Mouse (Mus musculus) limb, embryonic 11.5 days (tissue): ENCODE results near the gene Nol8. TPM values are rescaled to one million over a fixed set of nuclear protein-coding genes. Genes with fewer than 3 reads are reported as not detected.
A peak's percentile ranks its signal among the peaks of the same experiment; 100 is the strongest.

Experiments used
- ATAC-seq: fragments of 200-750 bp; cut with Nextera tagmentation; 2 replicates; pipeline ENCODE4 v1.8.0; 2017; ENCODE audit warnings: low read depth; ENCODE audit not compliant: insufficient number of reproducible peaks, low FRiP score, low TSS enrichment
- DNase-seq: peaks from one replicate; pipeline ENCODE4 v3.0.0-alpha.2; 2015; ENCODE audit warnings: low spot score
- H3K27ac ChIP-seq: fragments of 300-500 bp; sonication (generic); replicated peaks from 2 replicates; pipeline ENCODE4 v1.5.1; 2014; ENCODE audit warnings: low read depth, mild to moderate bottlenecking, low read length
- H3K27me3 ChIP-seq: fragments of 300-500 bp; sonication (generic); 2 replicates; pipeline ENCODE4 v1.6.1; 2014; ENCODE audit warnings: mild to moderate bottlenecking, low read length, mixed read lengths; ENCODE audit not compliant: control insufficient read depth, insufficient read depth
- H3K36me3 ChIP-seq: fragments of 300-500 bp; sonication (generic); 2 replicates; pipeline ENCODE4 v1.6.1; 2014; ENCODE audit warnings: mild to moderate bottlenecking, low read length, moderate library complexity, mixed read lengths; ENCODE audit not compliant: control insufficient read depth, insufficient read depth
- H3K4me1 ChIP-seq: fragments of 300-500 bp; sonication (generic); 2 replicates; pipeline ENCODE4 v1.6.1; 2014; ENCODE audit warnings: low read length, mixed read lengths; ENCODE audit not compliant: control insufficient read depth, insufficient read depth
- H3K4me2 ChIP-seq: fragments of 300-500 bp; sonication (generic); 2 replicates; pipeline ENCODE4 v1.6.1; 2014; ENCODE audit warnings: low read depth, mild to moderate bottlenecking, moderate library complexity; ENCODE audit not compliant: severe bottlenecking
- H3K4me3 ChIP-seq: fragments of 300-500 bp; sonication (generic); 2 replicates; pipeline ENCODE4 v1.5.1; 2014; ENCODE audit warnings: low read depth, low read length
- H3K9ac ChIP-seq: fragments of 300-500 bp; sonication (generic); 2 replicates; pipeline ENCODE4 v1.6.1; 2014; ENCODE audit warnings: mild to moderate bottlenecking, low read length
- H3K9me3 ChIP-seq: fragments of 300-500 bp; sonication (generic); 2 replicates; pipeline ENCODE4 v1.6.1; 2016; ENCODE audit warnings: low read length; ENCODE audit not compliant: control insufficient read depth
- WGBS: fragments of 180-500 bp; shearing (Covaris S2); extraction: QIAGEN DNeasy Blood & Tissue Kit; methylation state at CpG from one replicate; pipeline ENCODE4 v1.1.7; 2014; 5-methylcytosine and 5-hydroxymethylcytosine counted together
- polyA plus RNA-seq: library from polyadenylated mRNA; unstranded; fragments of >200 nt; fragmentation: Nextera tagmentation; extraction: Ambion mirVana; gene quantifications from 2 replicates; pipeline ENCODE4 v1.2.1, GENCODE M21; 2014

The Nol8 gene
- polyA plus RNA-seq, 1 experiment from 2014 or later: 22.6 TPM

GRCm38 (mm10) chr13:49653180-49653541, 283 bp downstream of the Nol8 start:
- H3K4me3 ChIP-seq: peak overlapping the region; percentile 82
- no peaks in the 10 kb centered on the region; the same call in 1 of the 2 replicates for H3K36me3 ChIP-seq
- H3K4me2 ChIP-seq: peak overlapping the region; percentile 74
- H3K9ac ChIP-seq: peak overlapping the region; percentile 61
- H3K27me3 ChIP-seq: no peaks in the 10 kb centered on the region
- peaks cover 4% of the 10 kb centered on the region for H3K4me1 ChIP-seq
- no peaks in the 10 kb centered on the region for H3K9me3 ChIP-seq
- WGBS: under 1% methylated on average over 16 of the region's 16 CpGs
- peak; percentile 74 for ATAC-seq
- no peak for DNase-seq
- H3K27ac ChIP-seq: no peak overlapping the region

DNA sequence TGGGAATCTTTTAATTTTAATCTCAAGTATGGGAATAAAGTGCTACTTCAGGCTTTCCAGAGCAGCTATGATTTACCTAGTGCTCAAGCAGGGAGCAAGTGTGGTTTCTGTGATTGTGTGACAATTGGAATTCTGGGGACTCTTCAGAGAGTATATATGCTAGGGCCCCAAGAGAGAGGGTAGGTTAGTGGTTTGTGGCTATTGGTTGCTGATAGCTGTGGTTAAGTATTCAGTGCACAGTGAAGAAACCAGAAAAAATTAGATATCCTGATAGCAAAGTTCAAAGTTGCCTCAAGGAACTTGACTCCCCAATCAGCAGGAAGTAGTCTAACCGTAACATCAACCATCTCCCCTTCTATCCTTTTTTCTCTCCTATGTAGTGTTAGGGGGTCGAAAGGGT, 24.9 kb downstream of the Nol8 start:
- no peak overlapping the region for H3K4me3 ChIP-seq
- ATAC-seq: no peak
- WGBS: 96% methylated on average over 2 of the region's 2 CpGs
- no peak for DNase-seq
- H3K27ac ChIP-seq: no peak overlapping the region
- H3K36me3 ChIP-seq: peaks cover 6% of the 10 kb centered on the region; the same call in 1 of the 2 replicates
- H3K27me3 ChIP-seq: no peaks in the 10 kb centered on the region
- H3K9me3 ChIP-seq: no peaks in the 10 kb centered on the region
- 0 out of 2 replicates have a peak, but pooled peaks cover 3% of the 10 kb centered on the region for H3K4me1 ChIP-seq
- H3K9ac ChIP-seq: no peak overlapping the region
- no peak overlapping the region for H3K4me2 ChIP-seq

- Histone ChIP-seq H3K4me1 (0 out of 2 replicates have a peak, but pooled peaks cover 5% of the 10 kb centered on the region), H3K27me3 (no peaks in the 10 kb centered on the region), H3K4me3 (peak within 1 kb of the TSS; percentile 69), H3K4me2 (peak within 1 kb of the TSS; percentile 82), H3K27ac (no peak within 1 kb of the TSS), H3K36me3 (no peaks in the 10 kb centered on the region), H3K9ac (peak within 1 kb of the TSS; percentile 75), H3K9me3 (no peaks in the 10 kb centered on the region)
- DNase-seq (peak; percentile 100), ATAC-seq (peak; percentile 100)
- WGBS: 6% methylated on average over 26 of the region's 26 CpGs
Observed at GRCm38 (mm10) chr13:49681351-49682232, 28.7 kb downstream of the Nol8 start, which contains the start of gene Iars. Iars (plus strand) TSS chr13:49682100.

GRCm38 (mm10) chr13:49682233-49682846, 29.5 kb downstream of the Nol8 start:
- DNase-seq: no peak
- H3K9me3 ChIP-seq: no peaks in the 10 kb centered on the region
- peak overlapping the region; percentile 75 for H3K9ac ChIP-seq
- no peaks in the 10 kb centered on the region for H3K27me3 ChIP-seq
- peak overlapping the region; percentile 69 for H3K4me3 ChIP-seq
- no peaks in the 10 kb centered on the region for H3K36me3 ChIP-seq
- H3K4me2 ChIP-seq: peak overlapping the region; percentile 82
- peak; percentile 59; the same call in 1 of the 2 replicates for ATAC-seq
- H3K27ac ChIP-seq: no peak overlapping the region
- WGBS: under 1% methylated on average over 20 of the region's 20 CpGs
- H3K4me1 ChIP-seq: 0 out of 2 replicates have a peak, but pooled peaks cover 5% of the 10 kb centered on the region

- WGBS: 81% methylated on average over 4 of the region's 4 CpGs
- Histone ChIP-seq H3K9me3 (no peaks in the 10 kb centered on the region), H3K9ac (no peak overlapping the region), H3K27ac (no peak overlapping the region), H3K4me3 (no peak overlapping the region), H3K4me2 (no peak overlapping the region), H3K27me3 (no peaks in the 10 kb centered on the region), H3K36me3 (no peaks in the 10 kb centered on the region; the same call in 1 of the 2 replicates), H3K4me1 (0 out of 2 replicates have a peak, but pooled peaks cover 5% of the 10 kb centered on the region)
- ATAC-seq (no peak), DNase-seq (no peak)
Observed at GRCm38 (mm10) chr13:49684266-49684665, 31.4 kb downstream of the Nol8 start.

- Histone ChIP-seq H3K9me3 (no peaks in the 10 kb centered on the region), H3K4me3 (no peak overlapping the region), H3K27ac (no peak overlapping the region), H3K4me1 (no peaks in the 10 kb centered on the region), H3K36me3 (peaks cover 15% of the 10 kb centered on the region; the same call in 1 of the 2 replicates), H3K27me3 (no peaks in the 10 kb centered on the region), H3K4me2 (no peak overlapping the region), H3K9ac (no peak overlapping the region)
- DNase-seq (no peak), ATAC-seq (no peak)
- 99% methylated on average over 5 of the region's 5 CpGs for WGBS
Observed at GRCm38 (mm10) chr13:49691056-49691455, 38.2 kb downstream of the Nol8 start.

DNA sequence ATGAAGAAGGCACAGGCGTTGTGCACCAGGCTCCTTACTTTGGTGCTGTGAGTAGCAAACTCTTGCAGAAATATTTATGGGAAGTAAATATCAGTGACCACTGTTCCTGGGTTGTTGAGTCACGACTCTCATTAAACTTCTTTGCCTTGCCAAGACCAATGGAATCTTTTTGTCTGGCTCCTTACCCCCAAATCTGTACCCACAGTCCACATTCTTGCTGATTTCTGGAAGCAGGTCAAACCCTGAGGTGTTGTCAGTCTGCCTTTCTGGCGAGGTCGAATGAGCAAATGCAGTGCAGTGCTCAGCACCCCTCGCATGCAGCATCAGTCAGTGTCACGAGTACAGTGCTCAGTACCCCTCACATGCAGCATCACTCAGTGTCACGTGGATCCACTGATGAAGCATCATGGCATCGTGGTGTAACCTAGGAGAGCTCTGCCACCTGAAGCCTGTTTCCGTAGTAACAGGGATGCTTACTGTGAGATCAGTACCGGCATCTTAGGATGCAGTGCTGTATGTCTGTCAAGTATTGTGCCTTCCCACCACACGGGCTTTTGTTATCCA, 50.4 kb downstream of the Nol8 start:
- Histone ChIP-seq H3K27me3 (no peaks in the 10 kb centered on the region), H3K9me3 (no peaks in the 10 kb centered on the region), H3K4me2 (no peak overlapping the region), H3K36me3 (peaks cover 15% of the 10 kb centered on the region; the same call in 1 of the 2 replicates), H3K4me1 (no peaks in the 10 kb centered on the region), H3K4me3 (no peak overlapping the region), H3K27ac (no peak overlapping the region), H3K9ac (no peak overlapping the region)
- ATAC-seq: no peak
- WGBS: 90% methylated on average over 11 of the region's 11 CpGs
- no peak for DNase-seq

DNA sequence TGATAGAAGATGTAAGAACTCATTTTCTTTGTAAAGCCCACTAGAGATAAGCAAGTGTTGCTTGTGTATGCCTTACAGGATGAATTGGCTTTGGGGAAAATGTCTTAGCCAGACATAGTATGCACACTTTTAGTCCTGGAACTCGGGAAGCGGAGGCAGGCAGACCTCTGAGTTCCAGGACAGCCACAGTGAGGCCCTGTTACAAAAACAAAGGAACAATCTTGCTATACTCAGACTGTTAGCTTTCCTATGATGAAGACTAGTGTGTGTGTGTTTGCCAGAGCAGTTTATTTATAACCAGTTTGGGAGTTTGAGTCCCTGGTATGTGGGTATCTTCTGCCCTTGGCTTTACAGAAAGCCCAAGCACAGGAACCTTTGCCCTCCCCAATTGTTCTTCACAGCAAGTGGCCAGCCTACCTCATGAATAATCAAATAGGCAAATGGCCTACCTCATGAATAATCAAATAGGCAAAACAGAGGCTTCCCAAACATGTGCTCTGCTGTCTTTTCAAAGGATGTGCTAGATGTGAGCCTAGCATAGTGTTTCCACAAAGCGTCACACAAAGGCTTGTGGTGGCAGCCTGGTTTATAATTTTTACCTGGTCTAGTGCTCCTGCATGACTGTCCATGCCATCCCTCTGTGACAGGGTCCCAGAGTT, 53.3 kb downstream of the Nol8 start:
- WGBS: 95% methylated on average over 3 of the region's 3 CpGs
- DNase-seq: no peak
- H3K9ac ChIP-seq: no peak overlapping the region
- peaks cover 20% of the 10 kb centered on the region; the same call in 1 of the 2 replicates for H3K36me3 ChIP-seq
- H3K9me3 ChIP-seq: no peaks in the 10 kb centered on the region
- no peak overlapping the region for H3K27ac ChIP-seq
- H3K27me3 ChIP-seq: no peaks in the 10 kb centered on the region
- H3K4me1 ChIP-seq: no peaks in the 10 kb centered on the region
- no peak overlapping the region for H3K4me3 ChIP-seq
- no peak overlapping the region for H3K4me2 ChIP-seq
- no peak for ATAC-seq
